Mouse (Mus musculus): ENCODE data around the gene Arhgap24. TPM values are rescaled to one million over a fixed set of nuclear protein-coding genes. Genes with fewer than 3 reads are reported as not detected.

The Arhgap24 gene
- total RNA-seq, 2 experiments from 2014 or later, result 14.1 to 25.2 TPM

GRCm38 (mm10) chr5:102465372-102465771, 15.8 kb upstream of the Arhgap24 start:
- no peak overlapping the region for H3K4me3 ChIP-seq
- DNase-seq, result no peak
- intact Hi-C loops (cut with DNase I), result no loop called here
- no peak overlapping the region for H3K27ac ChIP-seq
- no peak for TF ChIP-seq CTCF (IDR thresholded peaks at IDR 0.05)

- no peak for DNase-seq
- H3K27ac ChIP-seq, result no peak overlapping the region
- H3K4me3 ChIP-seq, result no peak overlapping the region
- TF ChIP-seq CTCF (IDR thresholded peaks at IDR 0.05), result no peak
- intact Hi-C loops (cut with DNase I), result no loop called here
Observed at GRCm38 (mm10) chr5:102468292-102468691, 12.9 kb upstream of the Arhgap24 start.

DNA sequence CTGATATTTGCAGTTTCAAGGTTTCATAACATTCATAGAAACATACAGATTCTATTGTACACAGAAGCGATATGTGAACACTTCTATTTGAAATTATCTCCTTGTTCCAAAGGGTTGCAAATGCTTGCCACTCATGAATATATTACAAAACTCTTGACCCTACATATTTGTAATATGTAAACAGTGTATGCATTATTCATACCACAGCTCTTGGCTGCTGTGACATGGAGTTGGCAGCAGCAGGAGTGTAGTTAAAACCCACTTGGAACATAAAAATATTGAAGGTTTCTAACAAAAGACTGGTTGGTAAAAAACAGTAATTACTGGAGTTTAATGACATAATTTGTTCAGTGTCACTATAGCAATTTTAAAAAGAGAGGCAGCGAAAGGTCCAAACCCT, 10.9 kb upstream of the Arhgap24 start:
- TF ChIP-seq CTCF (IDR thresholded peaks at IDR 0.05), result no peak
- Histone ChIP-seq H3K27ac (no peak overlapping the region), H3K4me3 (no peak overlapping the region)
- no peak for DNase-seq
- intact Hi-C loops (cut with DNase I), result no loop called here

DNA sequence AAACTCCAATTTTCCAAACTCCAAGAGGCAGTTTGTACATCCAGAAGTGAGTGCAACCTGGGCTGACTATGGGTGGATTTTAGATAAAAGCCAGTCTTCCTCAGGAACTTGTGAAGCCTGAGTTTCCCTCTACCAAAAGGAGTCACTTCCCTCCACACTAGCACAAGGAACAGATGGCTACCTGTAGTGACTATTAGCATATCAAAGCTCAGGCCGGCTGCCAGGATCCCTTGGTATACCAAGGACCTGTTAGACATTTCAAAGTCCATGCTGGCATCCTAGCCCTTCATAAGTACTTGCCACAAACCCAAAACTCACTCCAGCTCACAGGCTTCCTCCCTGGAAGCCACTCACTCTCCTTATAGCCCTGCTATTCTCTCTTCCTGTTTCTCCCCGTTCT, 3.1 kb upstream of the Arhgap24 start:
- Histone ChIP-seq H3K4me3 (no peak overlapping the region), H3K27ac (no peak overlapping the region)
- intact Hi-C loops (cut with DNase I), result no loop called here
- no peak for TF ChIP-seq CTCF (IDR thresholded peaks at IDR 0.05)
- no peak for DNase-seq

GRCm38 (mm10) chr5:102483285-102483975, 2.2 kb downstream of the Arhgap24 start:
- H3K4me3 ChIP-seq, result peak overlapping the region; percentile 73
- TF ChIP-seq CTCF (IDR thresholded peaks at IDR 0.05), result no peak
- H3K27ac ChIP-seq, result peak overlapping the region; percentile 84

GRCm38 (mm10) chr5:102491554-102491953, 10.4 kb downstream of the Arhgap24 start:
- no peak for DNase-seq

More at GRCm38 (mm10) chr5:102483285-102483975, 2.2 kb downstream of the Arhgap24 start:
- intact Hi-C loops (cut with DNase I), result no loop called here
- DNase-seq, result no peak

DNA sequence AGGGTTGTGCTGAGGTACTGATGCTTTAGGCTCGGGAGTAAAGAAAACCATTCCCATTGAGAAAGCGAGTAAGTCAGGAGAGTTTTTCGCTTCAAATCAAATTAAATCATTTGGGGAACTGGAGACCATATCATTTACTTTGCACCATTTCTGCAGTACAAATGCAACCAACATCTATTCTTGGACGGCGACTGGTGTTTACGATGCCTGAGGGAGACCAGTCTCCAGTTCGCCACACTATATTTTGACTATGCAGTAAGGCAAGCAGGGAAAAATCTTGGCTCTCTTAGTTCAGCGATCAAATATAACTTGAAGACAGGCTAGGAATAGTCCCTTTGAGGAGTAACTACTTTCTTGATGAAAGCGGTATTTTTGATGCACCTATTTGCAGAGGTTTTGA, 11.0 kb downstream of the Arhgap24 start:
- intact Hi-C loops (cut with DNase I), result no loop called here
- peak overlapping the region; percentile 43 for H3K4me3 ChIP-seq
- TF ChIP-seq CTCF (IDR thresholded peaks at IDR 0.05), result no peak
- peak overlapping the region; percentile 49 for H3K27ac ChIP-seq
- DNase-seq, result peak; percentile 31

More at GRCm38 (mm10) chr5:102491554-102491953, 10.4 kb downstream of the Arhgap24 start:
- intact Hi-C loops (cut with DNase I), result no loop called here
- TF ChIP-seq CTCF (IDR thresholded peaks at IDR 0.05), result no peak
- Histone ChIP-seq H3K27ac (peak overlapping the region; percentile 49), H3K4me3 (peak overlapping the region; percentile 43)

GRCm38 (mm10) chr5:102494827-102495226, 13.6 kb downstream of the Arhgap24 start:
- H3K4me3 ChIP-seq, result no peak overlapping the region
- TF ChIP-seq CTCF (IDR thresholded peaks at IDR 0.05), result no peak
- no peak for DNase-seq
- intact Hi-C loops (cut with DNase I), result no loop called here
- no peak overlapping the region for H3K27ac ChIP-seq

DNA sequence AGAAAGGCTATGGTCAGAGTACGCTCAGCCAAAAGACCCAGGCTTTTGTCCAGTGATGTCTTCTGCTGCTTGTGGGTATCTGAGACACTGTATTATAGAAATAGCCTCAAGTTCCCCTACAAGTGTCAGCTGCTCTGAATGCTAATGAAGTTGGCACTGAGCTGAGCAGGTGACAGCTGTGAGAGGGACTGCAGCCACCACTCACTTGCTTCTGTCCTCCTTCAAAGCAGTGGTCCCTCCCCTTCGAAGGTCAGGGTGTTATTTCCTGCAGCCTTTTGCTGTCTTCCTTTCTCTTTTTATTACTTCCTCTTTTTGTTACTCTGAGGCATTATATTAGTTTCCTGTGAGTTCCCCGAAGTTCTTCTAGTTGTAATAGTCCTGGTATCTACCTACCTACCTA, 16.0 kb downstream of the Arhgap24 start:
- intact Hi-C loops (cut with DNase I), result no loop called here
- TF ChIP-seq CTCF (IDR thresholded peaks at IDR 0.05), result no peak
- Histone ChIP-seq H3K27ac (no peak overlapping the region), H3K4me3 (no peak overlapping the region)
- DNase-seq, result no peak

DNA sequence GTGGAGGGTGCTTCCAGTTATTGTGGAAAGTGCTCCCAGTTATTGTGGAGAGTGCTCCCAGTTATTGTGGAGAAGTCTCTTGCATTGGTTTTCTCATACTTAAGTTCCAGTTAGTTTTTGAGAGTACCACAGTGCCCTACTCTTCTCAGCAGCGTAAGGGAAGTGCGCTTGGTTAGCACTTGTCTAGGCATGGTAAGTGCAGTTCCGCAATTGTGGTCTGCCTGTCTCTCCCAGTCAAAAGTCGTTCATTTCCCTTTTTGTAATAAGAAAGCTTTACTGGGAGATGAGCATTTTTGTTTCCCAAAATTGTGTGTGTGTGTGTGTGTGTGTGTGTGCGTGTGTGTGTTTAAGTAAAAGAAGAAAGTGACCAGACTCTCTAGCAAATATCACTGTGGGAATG, 17.6 kb downstream of the Arhgap24 start:
- no peak overlapping the region for H3K4me3 ChIP-seq
- intact Hi-C loops (cut with DNase I), result no loop called here
- H3K27ac ChIP-seq, result no peak overlapping the region
- no peak for TF ChIP-seq CTCF (IDR thresholded peaks at IDR 0.05)
- no peak for DNase-seq

DNA sequence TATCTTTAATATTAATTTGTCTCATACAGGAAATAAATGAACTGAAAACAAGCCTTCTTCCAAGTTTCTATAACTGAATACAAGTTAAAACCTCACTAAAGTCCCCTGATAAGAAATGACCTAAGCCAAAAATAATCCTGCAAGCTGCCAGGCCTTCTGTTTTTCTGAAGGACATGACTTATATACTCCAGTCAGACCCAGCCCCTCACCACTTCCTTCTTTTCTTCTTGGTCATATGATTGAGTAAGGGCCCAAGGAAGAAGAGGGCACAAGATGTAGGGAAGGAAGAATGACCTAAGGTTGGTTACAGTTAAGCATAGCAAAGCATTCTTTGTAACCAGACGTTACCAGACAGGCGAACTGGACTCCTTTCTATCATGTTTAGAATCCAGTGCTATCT, 21.1 kb downstream of the Arhgap24 start:
- TF ChIP-seq CTCF (IDR thresholded peaks at IDR 0.05), result no peak
- intact Hi-C loops (cut with DNase I), result no loop called here
- no peak overlapping the region for H3K27ac ChIP-seq
- H3K4me3 ChIP-seq, result no peak overlapping the region
- no peak for DNase-seq

- H3K27ac ChIP-seq, result no peak overlapping the region
- no peak for TF ChIP-seq CTCF (IDR thresholded peaks at IDR 0.05)
- no peak for DNase-seq
- no peak overlapping the region for H3K4me3 ChIP-seq
- intact Hi-C loops (cut with DNase I), result no loop called here
Observed at GRCm38 (mm10) chr5:102503066-102503465, 21.9 kb downstream of the Arhgap24 start.

GRCm38 (mm10) chr5:102503868-102504267, 22.7 kb downstream of the Arhgap24 start:
- no peak overlapping the region for H3K4me3 ChIP-seq
- no peak for TF ChIP-seq CTCF (IDR thresholded peaks at IDR 0.05)
- DNase-seq, result no peak
- intact Hi-C loops (cut with DNase I), result no loop called here
- H3K27ac ChIP-seq, result no peak overlapping the region

DNA sequence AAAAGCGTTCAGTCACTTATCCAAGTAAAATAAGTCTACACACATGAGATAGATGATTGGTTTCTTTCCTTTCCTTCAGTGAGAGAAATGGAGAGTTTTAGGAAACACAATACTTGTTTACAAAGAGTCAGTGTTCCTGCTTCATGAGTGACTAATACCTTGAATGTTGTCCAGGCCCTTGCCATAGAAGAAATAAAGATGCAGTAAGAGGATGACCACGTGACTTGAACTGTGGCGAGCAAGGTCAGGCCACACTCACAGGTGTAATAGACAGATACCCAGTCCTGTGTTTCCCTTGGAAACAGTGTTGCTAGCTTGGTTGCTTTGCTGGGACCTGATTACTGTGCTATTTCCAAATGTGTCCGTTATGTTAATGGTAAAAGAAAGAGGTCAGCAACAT, 23.4 kb downstream of the Arhgap24 start:
- DNase-seq, result no peak
- H3K4me3 ChIP-seq, result no peak overlapping the region
- intact Hi-C loops (cut with DNase I), result no loop called here
- H3K27ac ChIP-seq, result no peak overlapping the region
- no peak for TF ChIP-seq CTCF (IDR thresholded peaks at IDR 0.05)
